Mouse (Mus musculus) layer of hippocampus, postnatal 10 days (tissue): Measurements from ENCODE around the gene Col6a4. TPM values are rescaled to one million over a fixed set of nuclear protein-coding genes. Genes with fewer than 3 reads are reported as not detected.

Source experiments
- DNase-seq, 2 experiments: peaks; one replicate each; pipeline ENCODE4 v3.0.0; 2021; ENCODE audit warnings: low spot score in 2 of 2
- long read RNA-seq: library from polyadenylated mRNA; stranded (forward); transcript quantifications from one replicate; pipeline ENCODE4 v2.0.0, GENCODE M21; 2023
- total RNA-seq, 2 experiments: library from RNA; stranded (reverse); gene quantifications; 2 replicates each; pipeline ENCODE4 v1.2.3; 2021

Gene Col6a4
- 1 to 10 TPM in 1 of 2 experiments, under 1 TPM in 1; 0.96 to 1.9 TPM for total RNA-seq
- long read RNA-seq, partial matches to known transcripts: 0 of 1 reads
- long read RNA-seq, other reads (novel, unspliced or antisense): 0 of 1 reads

GRCm38 (mm10) chr9:106096683-106097082 lies at the start of gene Col6a4:
TSS of gene Col6a4 (minus strand) at chr9:106096783.
- no peak for DNase-seq

DNA sequence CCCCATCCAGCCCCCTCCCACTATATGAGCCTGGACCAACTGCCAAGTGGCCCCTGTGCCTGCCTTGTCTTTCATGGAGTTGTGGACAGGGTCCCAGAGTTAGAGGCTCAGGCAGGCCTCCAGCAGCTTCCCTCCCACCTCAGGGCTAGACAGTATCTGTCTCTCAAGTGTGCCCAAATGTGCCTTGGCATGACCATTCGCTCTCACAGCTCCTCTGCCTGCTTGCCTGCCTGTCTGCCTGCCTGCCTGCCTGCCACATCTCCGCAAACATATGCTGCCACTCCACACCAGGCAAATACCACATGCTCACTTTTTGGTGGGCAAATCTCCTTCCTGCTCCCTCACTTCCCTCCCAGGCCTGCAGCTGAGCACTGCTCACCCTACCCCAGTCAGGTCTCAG lies 49.0 kb upstream of the Col6a4 start:
- no peak for DNase-seq

DNA sequence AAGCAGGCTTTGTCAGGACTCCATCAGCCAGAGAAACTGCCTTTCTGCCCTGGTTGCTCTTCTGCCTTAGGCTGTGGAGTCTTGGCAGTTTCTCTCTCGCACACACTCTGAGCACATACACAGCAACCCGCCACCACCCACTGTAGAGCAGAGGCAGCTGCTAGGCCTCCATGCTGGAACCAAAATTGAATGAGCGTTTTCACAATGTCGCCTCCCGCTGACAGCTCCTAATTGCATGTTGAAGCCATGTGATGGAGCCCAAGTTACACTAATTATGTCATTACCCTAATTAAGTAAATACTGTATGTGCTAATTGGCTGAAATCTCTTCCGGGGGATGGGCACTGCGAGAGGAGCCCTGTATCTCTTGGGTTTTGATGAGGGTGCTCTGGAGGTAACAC lies 47.6 kb upstream of the Col6a4 start:
- DNase-seq: peak in 1 of 2 experiments; percentile 50

GRCm38 (mm10) chr9:106141955-106142354 lies 45.4 kb upstream of the Col6a4 start:
- no peak for DNase-seq

DNA sequence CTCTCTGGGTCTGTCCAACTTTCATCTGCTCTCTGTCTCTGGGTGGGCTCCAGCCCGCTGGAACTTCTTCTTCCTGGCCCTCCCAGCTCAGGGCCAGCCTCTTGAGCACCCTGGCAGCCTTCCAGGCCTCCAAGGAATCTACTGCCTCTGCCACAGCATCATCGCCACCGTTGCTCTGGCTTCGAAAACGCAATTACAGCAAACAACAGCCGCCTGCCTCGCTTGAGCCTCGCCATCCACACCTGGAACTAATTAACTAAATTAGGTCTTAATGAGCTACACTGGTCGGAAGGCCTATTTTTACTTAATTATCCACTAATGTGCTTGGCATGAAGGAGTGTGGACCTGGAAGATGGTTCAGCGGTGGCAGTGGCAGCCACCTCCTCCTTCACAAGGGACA lies 43.2 kb upstream of the Col6a4 start:
- DNase-seq: no peak

DNA sequence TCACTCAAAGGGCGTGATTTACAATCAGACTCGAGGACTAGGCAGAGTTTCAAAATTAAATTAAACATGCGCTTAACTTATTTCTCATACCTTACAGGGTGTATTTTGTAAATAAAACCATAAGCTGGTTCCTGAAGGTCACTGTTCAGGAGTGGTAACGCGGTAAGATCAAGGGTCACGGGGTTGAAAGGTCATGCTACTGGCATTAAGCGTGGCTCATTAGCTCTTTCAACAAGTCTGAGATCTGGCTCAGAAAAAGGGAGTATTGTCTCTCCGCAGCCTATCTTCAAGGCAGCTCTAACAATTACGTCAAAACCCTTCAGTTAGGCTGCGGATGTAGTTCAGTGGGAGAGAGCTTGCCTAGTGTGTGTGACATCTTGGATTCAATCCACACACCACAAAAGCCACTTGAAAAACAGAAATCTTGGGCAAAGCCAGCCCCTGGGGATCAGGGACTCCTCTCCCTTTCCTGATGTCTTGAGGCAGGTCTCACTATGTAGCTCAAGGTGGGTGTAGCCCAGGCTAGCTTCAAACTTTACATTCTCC lies 41.2 kb upstream of the Col6a4 start:
- DNase-seq: no peak

GRCm38 (mm10) chr9:106130250-106130649 lies 33.7 kb upstream of the Col6a4 start:
- no peak for DNase-seq

DNA sequence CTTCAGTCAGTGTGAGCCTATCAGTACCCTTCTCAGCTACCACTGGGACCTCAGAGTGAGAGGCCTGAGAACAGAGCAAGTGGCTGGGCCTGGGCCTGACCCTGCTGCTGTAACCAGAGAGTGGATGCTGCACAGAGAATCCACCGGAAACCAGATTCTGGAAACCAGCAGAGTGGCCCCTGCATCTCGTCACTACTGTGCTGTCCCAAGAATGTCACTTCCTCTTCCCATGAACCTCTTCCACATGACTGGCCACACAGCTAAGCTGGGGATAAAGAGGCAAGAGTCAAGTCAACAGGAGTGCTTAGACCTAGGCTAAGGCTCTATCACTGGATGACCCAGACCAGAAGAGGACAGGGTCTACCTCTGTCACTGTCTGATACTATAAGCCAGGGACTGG lies 32.5 kb upstream of the Col6a4 start:
- no peak for DNase-seq

- DNase-seq: peak in 1 of 2 experiments; percentile 35
Measured at GRCm38 (mm10) chr9:106126786-106127251, 30.2 kb upstream of the Col6a4 start.

DNA sequence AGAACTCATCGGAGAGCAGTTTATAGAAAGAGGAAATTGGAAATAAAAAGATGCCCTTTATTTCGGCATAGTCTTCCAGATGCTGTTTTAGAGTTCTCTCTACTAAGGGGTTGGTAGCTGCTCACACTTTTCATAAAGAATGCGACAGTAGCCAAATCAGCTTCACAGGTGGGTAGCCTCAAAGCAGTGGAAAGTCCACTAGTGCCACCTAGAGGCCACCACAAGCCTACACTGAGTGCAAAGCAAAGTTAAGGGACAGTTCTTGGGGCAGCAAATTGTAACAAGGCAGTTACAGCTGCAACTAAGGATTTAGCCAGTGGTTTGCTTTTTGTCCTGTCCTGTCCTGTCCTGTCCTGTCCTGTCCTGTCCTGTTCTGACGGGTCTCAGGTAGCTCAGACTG lies 27.0 kb upstream of the Col6a4 start:
- DNase-seq: peak in 1 of 2 experiments; percentile 58

DNA sequence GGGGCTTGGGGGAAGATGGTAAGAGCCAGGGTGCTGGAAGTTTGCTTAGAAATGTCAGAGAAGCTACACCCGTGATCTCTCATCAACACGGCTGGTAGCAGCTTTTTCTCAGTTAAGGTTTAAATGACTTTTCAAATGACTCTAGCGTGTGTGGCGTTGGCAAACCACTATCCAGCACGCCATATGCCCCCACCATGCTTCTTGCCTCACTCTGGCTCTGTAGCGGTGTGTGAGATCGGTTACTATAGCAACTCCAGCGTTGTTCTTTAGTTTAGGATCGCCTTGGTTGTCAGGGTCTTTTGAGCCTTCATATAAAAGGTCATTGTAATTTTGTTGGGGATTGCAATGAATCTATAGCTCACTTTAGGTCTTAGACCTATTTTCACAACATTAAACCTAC lies 22.5 kb upstream of the Col6a4 start:
- DNase-seq: no peak

- DNase-seq: no peak
Measured at GRCm38 (mm10) chr9:106115801-106116424, 19.3 kb upstream of the Col6a4 start.

- peak; percentile 89 to 92 for DNase-seq
Measured at GRCm38 (mm10) chr9:106112770-106113423, 16.3 kb upstream of the Col6a4 start.

GRCm38 (mm10) chr9:106106241-106106640 lies 9.7 kb upstream of the Col6a4 start:
- no peak for DNase-seq

DNA sequence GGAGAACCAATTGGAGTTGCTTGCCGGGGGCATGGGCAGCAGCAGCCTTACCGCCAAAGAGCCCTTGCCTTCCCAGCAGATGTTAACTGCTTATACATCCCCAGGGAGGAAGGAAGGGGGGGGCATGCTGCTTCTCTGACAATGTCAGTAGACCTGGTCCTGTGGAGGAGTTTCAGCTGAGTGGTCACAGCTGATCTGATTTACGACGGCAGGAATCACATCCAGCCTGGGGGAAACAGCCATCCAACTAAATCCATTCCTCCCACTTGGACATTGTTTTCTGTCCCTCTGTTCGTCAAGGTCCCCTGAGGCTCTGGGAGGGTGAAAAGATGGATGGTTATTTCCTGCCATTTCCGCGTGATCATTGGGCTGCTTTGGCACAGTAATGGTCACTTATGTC lies 7.8 kb upstream of the Col6a4 start:
- DNase-seq: no peak

DNA sequence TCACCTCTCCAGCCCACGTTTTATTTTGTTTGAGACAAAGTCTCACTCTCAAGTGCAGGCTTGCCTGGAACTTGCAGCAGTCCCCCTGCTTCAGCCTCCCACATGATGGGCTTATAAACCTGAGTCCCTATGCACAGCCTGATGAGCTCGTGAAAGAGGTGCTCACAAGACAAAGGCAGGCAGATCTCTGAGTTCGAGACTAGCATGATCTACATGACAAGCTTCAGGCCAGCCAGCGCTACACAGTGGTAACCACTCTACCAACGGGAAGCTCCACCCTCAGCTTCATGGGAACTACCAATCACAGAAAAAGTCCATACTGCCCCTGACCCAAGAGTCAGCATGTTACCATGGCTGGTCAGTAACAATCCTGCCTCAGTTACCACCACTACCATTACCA lies 4.6 kb upstream of the Col6a4 start:
- no peak for DNase-seq

- DNase-seq: no peak
Measured at GRCm38 (mm10) chr9:106100262-106100661, 3.7 kb upstream of the Col6a4 start.

- no peak for DNase-seq
Measured at GRCm38 (mm10) chr9:106099379-106100021, 2.9 kb upstream of the Col6a4 start.

DNA sequence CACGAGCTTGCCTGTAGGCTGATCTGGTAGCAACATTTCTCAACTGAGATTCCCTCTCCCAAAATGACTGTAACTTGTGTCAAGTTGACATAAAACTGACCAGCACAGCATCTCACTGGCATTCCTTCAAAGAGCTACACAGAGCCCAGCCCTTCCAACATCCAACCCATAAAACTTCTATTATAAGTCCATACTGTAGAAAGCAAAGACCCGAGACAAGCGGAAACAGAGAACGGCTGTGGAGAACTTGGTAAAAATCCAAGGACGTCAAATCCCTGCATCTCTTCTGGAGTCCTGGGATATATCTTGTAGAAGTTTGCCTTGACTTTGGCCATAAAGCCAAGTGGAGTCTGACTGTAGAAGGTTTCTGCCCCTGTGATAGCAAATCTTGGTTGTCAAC lies 15.1 kb downstream of the Col6a4 start:
- DNase-seq: no peak

DNA sequence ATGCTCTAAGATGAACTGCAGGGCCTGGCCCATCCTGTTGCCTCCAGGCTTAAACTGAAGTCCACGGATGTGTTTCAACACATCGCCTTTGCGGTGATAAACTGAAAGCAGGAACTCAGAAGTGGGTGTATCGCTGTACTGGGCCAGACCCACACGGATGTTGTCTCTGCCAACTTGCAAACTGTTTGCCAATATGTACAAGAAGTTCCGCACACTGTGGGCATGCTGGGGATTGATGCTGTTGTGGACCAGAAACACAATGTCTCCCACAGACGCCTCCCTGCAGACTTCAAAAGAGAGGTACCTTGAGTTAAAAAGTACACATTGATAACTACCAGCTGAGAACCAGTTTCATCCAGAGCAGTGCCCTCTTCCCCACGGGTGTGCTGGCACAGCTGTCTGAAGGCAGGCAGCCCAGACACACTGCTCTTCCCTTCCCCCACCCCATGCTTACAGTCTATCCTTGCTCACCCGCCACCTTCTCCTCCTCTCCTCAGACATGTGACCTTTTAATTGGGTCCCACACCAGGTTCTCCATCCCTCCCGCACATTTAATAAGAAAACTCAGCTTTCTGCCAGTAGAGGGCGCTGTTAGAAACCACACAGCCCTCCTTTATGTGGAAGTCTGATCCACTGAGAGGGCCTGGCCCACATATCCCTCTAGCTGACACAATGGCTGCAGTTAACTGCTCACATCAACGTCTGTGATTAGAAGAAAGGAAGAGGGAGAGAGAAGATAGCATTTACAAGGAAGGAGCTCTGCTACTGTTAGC lies 16.1 kb downstream of the Col6a4 start:
- peak; percentile 37 to 43 for DNase-seq

- DNase-seq: no peak
Measured at GRCm38 (mm10) chr9:106077953-106078352, 18.6 kb downstream of the Col6a4 start.
